9 mouse cellular contexts compared by ENCODE assay signal in genomic region chr11:51800634-51801325, GRCm38 (mm10). TPM values are rescaled to one million over a fixed set of nuclear protein-coding genes. Genes with fewer than 3 reads are reported as not detected.
DNase-seq lines count a peak whose midpoint lies in the region; ATAC-seq lines count a peak whose summit lies in the region.
"Had no signal": no experiment of that assay in that cellular context is flagged by ENCODE, and none has a peak within 500 bp of the region (broad histone marks: within the 10 kb centered on the region; RNA-seq: fewer than 3 reads in every experiment).

No protein-coding gene starts in this region.

- no peaks in the 10 kb centered on the region for H3K27me3 ChIP-seq in embryonic facial prominence, embryonic 14.5 days (replicated peaks; ENCODE audit: control insufficient read depth, insufficient read depth, low read length)
- no peaks in the 10 kb centered on the region for H3K27me3 ChIP-seq in embryonic facial prominence, embryonic 10.5 days (replicated peaks; ENCODE audit: low read depth, poor library complexity, severe bottlenecking)

- H3K4me1 ChIP-seq in embryonic facial prominence, embryonic 14.5 days (ENCODE audit: control insufficient read depth, insufficient read depth, low read length): no peaks in the 10 kb centered on the region
- peaks cover 13% of the 10 kb centered on the region for H3K4me1 ChIP-seq in embryonic facial prominence, embryonic 10.5 days

- ATAC-seq in embryonic facial prominence, embryonic 14.5 days (ENCODE audit: low read depth): 0 out of 2 replicates have a peak, but pooled peaks have one; percentile 6
- peak; percentile 36 for ATAC-seq in granulocyte monocyte progenitor cell, adult 5-6 weeks (replicated peaks; ENCODE audit: poor library complexity, severe bottlenecking)
- no peak for ATAC-seq in megakaryocyte-erythroid progenitor cell, adult 5-6 weeks (replicated peaks; ENCODE audit: low FRiP score, low TSS enrichment, poor library complexity, severe bottlenecking)

- no peaks in the 10 kb centered on the region for H3K36me3 ChIP-seq in embryonic facial prominence, embryonic 14.5 days (ENCODE audit: control insufficient read depth, insufficient read depth, low read length)
- no peaks in the 10 kb centered on the region for H3K36me3 ChIP-seq in embryonic facial prominence, embryonic 10.5 days (replicated peaks)

- H3K27ac ChIP-seq in embryonic facial prominence, embryonic 14.5 days (replicated peaks; ENCODE audit: low read depth, low read length): peak overlapping the region; percentile 33; the same call in 1 of the 2 replicates
- no peak overlapping the region for H3K27ac ChIP-seq in embryonic facial prominence, embryonic 10.5 days (replicated peaks)

- no peaks in the 10 kb centered on the region for H3K9me3 ChIP-seq in embryonic facial prominence, embryonic 14.5 days (ENCODE audit: control insufficient read depth, low read length)
- no peaks in the 10 kb centered on the region for H3K9me3 ChIP-seq in embryonic facial prominence, embryonic 10.5 days

- peak; percentile 45 for DNase-seq in embryonic facial prominence, embryonic 14.5 days (ENCODE audit: low spot score)
- no peak for DNase-seq in embryonic facial prominence, embryonic 10.5 days (ENCODE audit: low spot score)
- DNase-seq in CD4-positive helper T cell, adult 2 months (ENCODE audit: low read depth, low spot score): peak; percentile 66
- DNase-seq in left cerebral cortex, postnatal 36 days (ENCODE audit: low spot score in 2 of 2): peak; percentile 58 to 60
- DNase-seq in kidney, postnatal 4 days: no peak
- DNase-seq in cerebellum, adult 9-10 months: no peak
- DNase-seq: kidney, postnatal 10 days had no signal

- H3K4me3 ChIP-seq in embryonic facial prominence, embryonic 14.5 days (ENCODE audit: low read depth, low read length): no peak overlapping the region
- no peak overlapping the region for H3K4me3 ChIP-seq in embryonic facial prominence, embryonic 10.5 days

- no peak overlapping the region for H3K9ac ChIP-seq in embryonic facial prominence, embryonic 14.5 days (ENCODE audit: low read depth, low read length)

- intact Hi-C loops in left cerebral cortex, postnatal 36 days (cut with DNase I): no loop called here

- H3K4me2 ChIP-seq in embryonic facial prominence, embryonic 14.5 days (ENCODE audit: low read depth, low read length): no peak overlapping the region

- WGBS in embryonic facial prominence, embryonic 14.5 days: 13% methylated on average over 7 of the region's 8 CpGs
- 46% methylated on average over 8 of the region's 8 CpGs for WGBS in embryonic facial prominence, embryonic 10.5 days

RNA-seq across cellular contexts. Expression of gene Sar1b, which starts 37.3 kb away (rescaled TPM):
- 112 and 113 TPM in 2 replicates for polyA plus RNA-seq in embryonic facial prominence, embryonic 14.5 days (2014; fragmentation: Nextera tagmentation; extraction: Ambion mirVana)
- polyA plus RNA-seq in embryonic facial prominence, embryonic 10.5 days (2016; fragmentation: Nextera tagmentation; extraction: Ambion mirVana): 94.9 and 105 TPM in 2 replicates
- 61.3 and 80.3 TPM in 2 replicates for total RNA-seq in granulocyte monocyte progenitor cell, adult 5-6 weeks (2014; fragmentation: Nextera tagmentation)
- 73.4 and 74.5 TPM in 2 replicates for total RNA-seq in granulocyte monocyte progenitor cell, adult 5-6 weeks (2017)
- total RNA-seq in left cerebral cortex, postnatal 36 days (2021): 10 to 100 TPM; 63.1 to 65.0 TPM
- total RNA-seq in megakaryocyte-erythroid progenitor cell, adult 5-6 weeks (2014; fragmentation: Nextera tagmentation): 63.9 and 74.0 TPM in 2 replicates
- 62.2 and 85.3 TPM in 2 replicates for total RNA-seq in megakaryocyte-erythroid progenitor cell, adult 5-6 weeks (2017)

RNA-seq across cellular contexts. Expression of gene Sec24a, which starts 37.3 kb away (rescaled TPM):
- 17.1 and 17.7 TPM in 2 replicates for polyA plus RNA-seq in embryonic facial prominence, embryonic 14.5 days (2014; fragmentation: Nextera tagmentation; extraction: Ambion mirVana)
- 13.5 and 14.3 TPM in 2 replicates for polyA plus RNA-seq in embryonic facial prominence, embryonic 10.5 days (2016; fragmentation: Nextera tagmentation; extraction: Ambion mirVana)
- total RNA-seq in granulocyte monocyte progenitor cell, adult 5-6 weeks (2014; fragmentation: Nextera tagmentation): 19.9 and 25.1 TPM in 2 replicates
- 7.0 and 7.7 TPM in 2 replicates for total RNA-seq in granulocyte monocyte progenitor cell, adult 5-6 weeks (2017)
- total RNA-seq in left cerebral cortex, postnatal 36 days (2021): 10 to 100 TPM; 16.7 to 19.4 TPM
- total RNA-seq in megakaryocyte-erythroid progenitor cell, adult 5-6 weeks (2014; fragmentation: Nextera tagmentation): 23.5 and 30.5 TPM in 2 replicates
- 6.2 and 6.5 TPM in 2 replicates for total RNA-seq in megakaryocyte-erythroid progenitor cell, adult 5-6 weeks (2017)

RNA-seq across cellular contexts. Expression of gene Jade2, which starts 56.7 kb away (rescaled TPM):
- polyA plus RNA-seq in embryonic facial prominence, embryonic 14.5 days (2014; fragmentation: Nextera tagmentation; extraction: Ambion mirVana): 1.1 and 1.4 TPM in 2 replicates
- 0.65 and 0.80 TPM in 2 replicates for polyA plus RNA-seq in embryonic facial prominence, embryonic 10.5 days (2016; fragmentation: Nextera tagmentation; extraction: Ambion mirVana)
- total RNA-seq in granulocyte monocyte progenitor cell, adult 5-6 weeks (2014; fragmentation: Nextera tagmentation): 6.3 and 9.3 TPM in 2 replicates
- 6.6 and 8.5 TPM in 2 replicates for total RNA-seq in granulocyte monocyte progenitor cell, adult 5-6 weeks (2017)
- 10 to 100 TPM; 34.0 to 39.7 TPM for total RNA-seq in left cerebral cortex, postnatal 36 days (2021)
- total RNA-seq in megakaryocyte-erythroid progenitor cell, adult 5-6 weeks (2014; fragmentation: Nextera tagmentation): 11.1 and 12.1 TPM in 2 replicates
- 7.1 and 8.9 TPM in 2 replicates for total RNA-seq in megakaryocyte-erythroid progenitor cell, adult 5-6 weeks (2017)

Comparison
In these comparisons a context has a peak if more than half of its experiments do, and no peak if none do; other contexts are left out.
1. DNase-seq: peak in embryonic facial prominence, embryonic 14.5 days (single experiment), CD4-positive helper T cell, adult 2 months (single experiment) and left cerebral cortex, postnatal 36 days (2 of 2); none in embryonic facial prominence, embryonic 10.5 days (single experiment), kidney, postnatal 4 days (0 of 2) and cerebellum, adult 9-10 months (single experiment).